Mouse (Mus musculus): ENCODE results near the gene Il1rapl1.

The Il1rapl1 gene

DNA sequence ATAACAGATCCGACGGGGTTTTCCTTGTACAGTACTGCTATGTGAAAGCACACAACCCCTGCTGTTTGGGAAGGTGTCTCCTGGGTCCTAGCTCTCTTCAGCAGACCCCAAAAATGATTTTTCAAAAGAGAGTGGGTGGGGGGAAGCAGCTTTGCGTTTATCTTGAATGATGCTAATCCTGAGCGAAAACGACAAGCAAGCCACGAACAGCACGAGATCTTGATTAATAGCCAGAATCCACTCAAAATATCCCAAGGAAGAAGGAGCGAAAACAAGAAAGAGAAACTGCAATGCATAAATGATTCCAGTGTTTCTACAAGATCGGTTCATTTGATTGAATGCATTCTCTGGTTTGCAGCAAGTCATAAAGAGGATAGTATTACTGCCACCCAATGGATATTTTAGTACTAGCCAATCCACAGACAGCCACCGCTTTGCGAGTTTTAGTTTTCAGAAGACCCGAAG, at the start of gene Il1rapl1:
Gene Il1rapl1 (minus strand): TSS at position 37 of the 465 bp plus-strand sequence.
- peak; percentile 6 for DNase-seq

- no peak for DNase-seq
These were observed 42.6 kb upstream of the Il1rapl1 start for GRCm38 (mm10) chrX:88158037-88158436.

GRCm38 (mm10) chrX:88125612-88126011, 10.2 kb upstream of the Il1rapl1 start:
- no peak for DNase-seq

DNA sequence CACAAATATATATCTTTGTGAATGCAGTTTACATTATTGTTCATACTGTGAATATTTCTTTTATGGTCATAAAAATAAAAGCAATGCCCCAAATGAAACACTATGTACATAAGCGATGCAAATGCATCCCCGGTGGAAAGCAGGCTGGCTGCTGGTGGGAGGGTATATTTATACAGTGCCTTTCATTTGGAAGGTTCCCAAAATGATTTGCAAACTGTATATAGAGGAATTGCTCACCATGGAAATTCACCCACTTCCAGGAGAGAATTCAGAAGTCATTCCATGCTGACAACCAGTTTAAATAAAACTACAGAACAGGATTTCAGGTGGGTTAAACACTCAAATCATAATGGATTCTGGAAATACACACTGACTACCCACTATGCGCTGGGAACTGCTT, 4.6 kb upstream of the Il1rapl1 start:
- no peak for DNase-seq

DNA sequence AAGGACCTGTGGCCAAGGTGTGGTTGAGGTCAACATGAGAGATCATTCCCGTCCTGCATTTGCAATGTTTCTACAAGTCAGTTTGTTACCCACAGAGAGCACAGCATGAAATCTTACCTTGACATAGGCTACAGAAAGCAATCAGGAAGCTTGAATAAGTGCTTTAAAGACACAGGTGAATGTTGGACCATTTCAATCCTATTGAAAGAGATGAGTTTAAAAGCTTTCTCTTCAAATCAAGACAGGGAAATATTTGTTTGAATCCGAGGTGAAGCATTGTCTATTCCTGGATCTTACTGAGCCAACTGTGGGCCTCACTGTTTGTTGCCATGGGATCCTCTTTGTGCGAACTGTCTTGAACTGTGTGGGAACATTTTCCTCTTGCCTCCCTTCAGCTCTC, 2.4 kb upstream of the Il1rapl1 start:
- no peak for DNase-seq

DNA sequence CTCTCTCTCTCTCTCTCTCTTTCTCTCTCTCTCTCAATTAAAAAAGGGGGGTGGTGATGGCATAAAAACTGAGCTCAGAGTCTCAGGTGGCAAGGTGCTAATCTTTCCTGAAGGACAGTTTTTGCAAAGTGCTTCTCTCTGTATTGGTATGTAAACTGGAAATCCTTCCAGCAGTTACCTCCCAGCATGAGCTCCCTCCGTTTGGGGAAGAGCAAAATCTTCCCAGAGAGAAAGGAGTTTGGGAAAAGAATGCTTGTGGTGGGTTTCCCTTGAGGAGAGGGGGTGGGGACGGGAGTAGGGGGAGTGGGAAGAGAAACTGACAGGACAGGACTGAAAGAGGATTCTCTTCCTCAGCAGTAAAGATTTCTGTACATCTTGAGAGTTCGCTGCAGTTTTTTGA, 881 bp upstream of the Il1rapl1 start:
- no peak for DNase-seq

DNA sequence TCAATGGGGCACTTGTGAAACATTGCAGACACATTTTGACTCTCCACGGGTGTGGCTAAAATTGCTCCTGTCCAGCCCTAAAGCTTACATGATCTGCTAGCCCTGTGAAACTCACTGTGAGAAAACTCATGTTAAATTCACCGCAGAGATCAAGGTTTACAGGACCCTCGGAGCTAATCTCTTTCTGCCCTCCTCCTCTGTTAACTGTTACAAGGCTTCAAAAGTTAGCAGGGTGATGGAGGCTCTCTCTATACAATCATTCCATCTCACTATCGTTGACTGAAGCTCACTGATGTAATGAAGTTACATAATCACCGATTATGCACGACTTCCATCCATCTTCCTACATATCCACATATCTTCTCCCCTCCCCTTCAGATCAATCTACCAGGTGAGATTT, 1.9 kb downstream of the Il1rapl1 start:
- no peak for DNase-seq

DNA sequence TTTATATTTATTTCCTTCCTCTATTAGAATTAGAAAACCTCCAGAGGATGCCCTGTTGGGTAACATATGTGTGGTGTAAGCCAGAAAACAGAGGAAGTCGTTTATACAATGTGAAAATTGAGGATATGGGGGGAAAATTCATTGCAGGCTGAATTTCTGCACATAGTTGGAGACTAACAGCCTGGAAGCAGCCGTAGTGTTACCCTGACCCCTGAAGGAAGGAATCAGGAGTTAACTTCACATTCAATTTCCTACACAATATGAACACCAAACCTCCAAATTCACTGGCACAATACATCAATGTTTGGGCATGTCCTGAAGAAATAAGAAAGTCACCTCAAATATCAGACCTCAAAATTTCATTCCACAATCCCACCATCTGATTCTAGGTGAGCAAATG, 3.2 kb downstream of the Il1rapl1 start:
- DNase-seq: no peak

DNA sequence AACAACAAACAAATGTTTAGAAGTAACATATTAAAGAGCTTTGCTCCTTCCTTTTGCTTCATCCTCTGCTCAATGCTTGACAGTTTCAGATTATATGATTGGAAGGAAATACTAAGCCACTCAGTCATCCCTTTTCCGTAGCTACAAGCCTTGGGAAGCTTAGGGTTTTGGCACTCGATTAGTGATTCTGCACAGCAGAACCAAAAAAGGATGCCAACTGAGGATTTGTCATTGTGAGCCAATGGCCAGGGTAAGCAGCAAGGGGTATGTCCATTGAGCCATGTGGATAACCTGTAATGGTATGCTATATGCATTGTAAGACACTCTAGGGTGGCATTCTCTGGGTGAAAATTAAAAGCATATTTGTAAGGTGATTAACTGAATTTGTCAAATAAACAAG, 5.7 kb downstream of the Il1rapl1 start:
- DNase-seq: no peak

GRCm38 (mm10) chrX:88093936-88094569, 21.4 kb downstream of the Il1rapl1 start:
- no peak for DNase-seq

GRCm38 (mm10) chrX:88089873-88090272, 25.6 kb downstream of the Il1rapl1 start:
- no peak for DNase-seq

DNA sequence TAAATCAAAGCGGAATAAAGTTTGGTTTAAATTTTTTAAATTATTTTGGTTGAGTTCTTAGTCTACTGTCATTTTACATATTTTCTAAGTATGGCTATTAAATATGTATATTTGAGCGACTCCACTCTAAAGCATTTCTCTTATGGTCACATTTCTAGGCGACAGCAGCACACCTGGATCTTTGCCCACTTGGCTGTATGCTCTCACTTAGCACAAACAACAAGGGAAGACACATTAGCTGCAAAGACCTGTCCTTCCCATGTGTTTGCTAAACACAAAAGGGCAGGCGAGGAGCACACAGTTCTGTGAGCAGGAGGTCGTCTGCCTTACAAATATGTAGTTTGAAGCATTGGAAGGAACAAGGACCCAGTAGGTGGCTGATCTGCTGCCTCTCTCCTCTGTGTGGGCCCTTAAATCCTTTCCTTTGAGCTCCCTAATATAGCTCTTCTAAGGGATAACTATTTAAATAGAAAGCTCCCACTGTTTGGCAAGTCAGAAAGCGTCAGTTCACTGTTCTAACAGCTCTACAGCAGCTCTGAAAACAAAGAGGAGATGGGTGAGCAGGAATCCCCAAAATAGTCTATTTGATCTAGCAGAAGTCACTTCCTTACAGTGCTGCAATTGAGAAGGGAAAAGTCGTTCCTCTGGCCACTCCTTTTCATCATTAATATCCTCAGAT, 42.6 kb downstream of the Il1rapl1 start:
- no peak for DNase-seq

- DNase-seq: no peak
These were observed 45.1 kb downstream of the Il1rapl1 start for GRCm38 (mm10) chrX:88070368-88070767.

DNA sequence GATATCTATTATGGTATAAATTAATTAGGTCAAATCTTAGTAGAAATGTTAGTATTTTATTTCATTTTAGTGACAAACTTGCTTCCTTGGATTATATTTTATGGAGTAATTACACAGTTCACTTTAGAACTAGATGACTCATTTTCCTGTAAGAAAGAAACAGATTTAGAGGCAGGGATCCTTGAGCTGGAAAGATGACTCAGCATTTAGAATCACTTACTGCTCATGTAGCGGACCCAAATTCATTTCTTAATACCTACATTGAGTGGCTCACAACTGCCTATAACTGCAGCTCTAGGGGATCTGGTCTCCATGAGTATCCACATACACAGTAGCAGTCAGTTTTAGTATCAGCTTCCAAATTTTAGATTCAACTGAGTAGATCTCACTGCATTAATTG, 71.9 kb downstream of the Il1rapl1 start:
- no peak for DNase-seq

- no peak for DNase-seq
These were observed 76.5 kb downstream of the Il1rapl1 start for GRCm38 (mm10) chrX:88038984-88039383.

DNA sequence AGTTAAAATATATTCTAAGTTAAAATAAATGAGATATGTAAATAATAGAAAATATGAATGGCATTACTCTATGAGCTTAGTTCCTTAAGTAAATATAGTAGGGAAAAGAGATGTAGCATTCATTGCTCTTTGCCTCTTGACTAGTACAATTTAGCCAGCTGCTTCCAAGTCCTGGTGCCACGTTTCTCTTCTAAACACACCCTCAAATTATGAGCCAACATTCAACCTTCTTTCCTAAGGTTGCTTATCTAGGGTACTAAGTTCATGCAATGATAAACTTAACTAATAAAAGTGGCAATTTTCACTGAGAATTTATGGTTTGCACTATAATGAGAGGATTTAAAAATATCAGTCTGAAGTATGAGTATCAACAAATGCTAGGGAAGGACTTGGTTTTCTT, 218.3 kb downstream of the Il1rapl1 start:
- no peak for DNase-seq

- no peak for DNase-seq
These were observed 223.5 kb downstream of the Il1rapl1 start for GRCm38 (mm10) chrX:87891916-87892315.

DNA sequence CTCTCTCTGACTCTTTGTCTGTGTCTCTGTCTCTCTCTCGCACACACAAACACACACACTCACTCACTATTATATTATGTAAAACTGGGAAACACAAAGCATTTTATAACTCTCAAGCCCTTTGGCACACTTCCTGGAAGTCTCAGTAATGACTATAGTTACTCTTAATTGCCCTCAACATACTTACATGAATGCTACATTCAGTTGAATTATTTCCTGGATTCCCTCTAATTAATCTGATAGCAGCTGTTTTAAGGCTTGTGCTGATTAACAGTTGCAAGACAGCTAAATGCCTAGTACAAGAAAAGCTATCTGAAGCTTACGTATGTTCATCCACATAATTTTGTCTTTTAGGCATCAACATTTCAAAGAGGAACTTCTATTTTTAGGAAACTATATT, 261.3 kb downstream of the Il1rapl1 start:
- no peak for DNase-seq

DNA sequence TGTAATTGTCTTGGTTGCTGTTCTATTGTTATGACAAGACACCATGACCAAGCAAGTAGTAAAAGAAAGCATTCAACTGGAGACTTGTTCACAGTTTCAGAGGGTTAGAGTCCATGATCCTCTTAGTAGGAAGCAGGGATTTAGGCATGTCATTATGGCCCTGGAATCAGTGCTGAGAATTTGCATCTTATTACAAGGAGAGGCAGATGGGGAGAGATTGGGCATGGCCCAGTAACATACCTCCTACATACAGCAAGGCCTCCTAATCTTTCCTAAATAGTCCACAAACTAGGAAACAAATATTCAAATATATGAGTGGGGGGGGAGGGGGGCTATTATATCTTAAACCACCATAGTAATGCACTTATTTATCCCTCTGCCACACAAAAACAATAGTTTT, 301.6 kb downstream of the Il1rapl1 start:
- no peak for DNase-seq

DNA sequence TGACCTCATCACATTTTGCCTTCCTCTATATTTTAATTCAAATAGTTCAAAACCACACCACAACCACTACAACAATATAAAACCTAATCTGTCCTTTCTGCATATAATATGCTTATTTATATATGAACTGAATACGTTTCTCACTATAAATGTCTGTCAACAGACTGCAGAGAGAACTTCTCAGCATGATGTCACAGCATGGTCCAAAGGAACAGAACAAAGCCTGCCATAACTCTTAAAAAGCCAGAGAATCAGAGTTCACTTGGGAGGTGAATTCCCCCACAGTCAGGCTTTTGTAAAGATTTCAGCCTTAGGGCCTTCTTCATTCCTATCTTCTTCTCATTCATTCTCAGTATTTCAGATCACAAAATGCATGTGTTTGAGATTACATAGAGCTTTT, 307.7 kb downstream of the Il1rapl1 start:
- DNase-seq: no peak

- DNase-seq: no peak
These were observed 322.4 kb downstream of the Il1rapl1 start for GRCm38 (mm10) chrX:87793011-87793410.

GRCm38 (mm10) chrX:87710589-87710988, 404.9 kb downstream of the Il1rapl1 start:
- no peak for DNase-seq

- no peak for DNase-seq
These were observed 451.6 kb downstream of the Il1rapl1 start for GRCm38 (mm10) chrX:87663856-87664255.

DNA sequence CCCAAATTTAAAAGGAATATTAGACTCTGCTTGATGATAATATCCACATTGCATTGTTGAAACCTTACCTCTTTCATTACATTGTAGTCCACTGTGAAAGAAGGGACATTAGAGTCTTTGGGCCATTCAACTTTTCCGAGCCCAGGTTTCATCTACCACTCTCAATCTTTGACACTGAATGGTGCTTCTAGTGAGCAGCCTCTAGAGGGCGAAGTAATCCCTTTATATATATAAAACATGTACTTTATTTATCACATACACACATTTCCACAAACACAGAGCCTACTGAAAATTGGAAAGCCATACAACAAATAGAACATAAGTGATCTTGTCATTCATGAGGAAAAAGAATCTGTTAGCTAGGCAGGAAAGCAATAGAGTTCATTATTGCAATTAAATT, 459.8 kb downstream of the Il1rapl1 start:
- DNase-seq: no peak

GRCm38 (mm10) chrX:87600914-87601313, 514.5 kb downstream of the Il1rapl1 start:
- no peak for DNase-seq
